Mouse (Mus musculus) forebrain, postnatal 0 days (tissue): ENCODE data around the gene Foxp4. TPM values are rescaled to one million over a fixed set of nuclear protein-coding genes. Genes with fewer than 3 reads are reported as not detected.

Experiments
- ATAC-seq: fragments of 200-750 bp; cut with Nextera tagmentation; 2 replicates; pipeline ENCODE4 v1.8.0; 2017; ENCODE audit warnings: mild to moderate bottlenecking, moderate library complexity
- DNase-seq: peaks from one replicate; pipeline ENCODE4 v3.0.0-alpha.2; 2015
- H3K27ac ChIP-seq: fragments of 300-500 bp; sonication (generic); 2 replicates; pipeline ENCODE4 v1.5.1; 2014; ENCODE audit warnings: low read depth, mild to moderate bottlenecking, antibody characterized with exemption, low read length, moderate library complexity, mixed read lengths
- H3K27me3 ChIP-seq: fragments of 300-500 bp; sonication (generic); 2 replicates; pipeline ENCODE4 v1.6.1; 2014; ENCODE audit warnings: mild to moderate bottlenecking, low read length, mixed read lengths; ENCODE audit not compliant: insufficient read depth
- H3K36me3 ChIP-seq: fragments of 300-500 bp; sonication (generic); 2 replicates; pipeline ENCODE4 v1.6.1; 2014; ENCODE audit warnings: mild to moderate bottlenecking, moderate library complexity; ENCODE audit not compliant: insufficient read depth
- H3K4me1 ChIP-seq: fragments of 300-500 bp; sonication (generic); 2 replicates; pipeline ENCODE4 v1.6.1; 2014; ENCODE audit warnings: antibody characterized with exemption; ENCODE audit not compliant: insufficient read depth
- H3K4me2 ChIP-seq: fragments of 300-500 bp; sonication (generic); 2 replicates; pipeline ENCODE4 v1.6.1; 2014; ENCODE audit warnings: low read depth, mild to moderate bottlenecking, moderate library complexity
- H3K4me3 ChIP-seq: fragments of 300-500 bp; sonication (generic); 2 replicates; pipeline ENCODE4 v1.5.1; 2014; ENCODE audit warnings: low read depth, low read length, mixed read lengths
- H3K9ac ChIP-seq: fragments of 300-500 bp; sonication (generic); 2 replicates; pipeline ENCODE4 v1.6.1; 2014; ENCODE audit warnings: mild to moderate bottlenecking
- H3K9me3 ChIP-seq: fragments of 300-500 bp; sonication (generic); 2 replicates; pipeline ENCODE4 v1.6.1; 2016; ENCODE audit warnings: low read length
- CTCF ChIP-seq: sonication (generic); IDR thresholded peaks from 2 replicates; pipeline ENCODE4 v1.5.1; 2016; ENCODE audit warnings: antibody characterized with exemption, control low read depth, low read depth
- WGBS: fragments of 180-500 bp; shearing (Covaris S2); extraction: QIAGEN DNeasy Blood & Tissue Kit; methylation state at CpG from one replicate; pipeline ENCODE4 v1.1.7; 2014; 5-methylcytosine and 5-hydroxymethylcytosine counted together
- polyA plus RNA-seq: library from polyadenylated mRNA; unstranded; fragments of >200 nt; fragmentation: Nextera tagmentation; extraction: Ambion mirVana; gene quantifications from 2 replicates; pipeline ENCODE4 v1.2.1, GENCODE M21; 2015
- total RNA-seq: library from RNA; depleted of rRNA; stranded (reverse); fragments of >200 nt; gene quantifications from 2 replicates; pipeline ENCODE4 v1.2.3, GENCODE M21; 2014

Gene Foxp4
- total and polyA plus RNA-seq, 2 experiments from 2014 or later: 56.4 to 108 TPM

DNA sequence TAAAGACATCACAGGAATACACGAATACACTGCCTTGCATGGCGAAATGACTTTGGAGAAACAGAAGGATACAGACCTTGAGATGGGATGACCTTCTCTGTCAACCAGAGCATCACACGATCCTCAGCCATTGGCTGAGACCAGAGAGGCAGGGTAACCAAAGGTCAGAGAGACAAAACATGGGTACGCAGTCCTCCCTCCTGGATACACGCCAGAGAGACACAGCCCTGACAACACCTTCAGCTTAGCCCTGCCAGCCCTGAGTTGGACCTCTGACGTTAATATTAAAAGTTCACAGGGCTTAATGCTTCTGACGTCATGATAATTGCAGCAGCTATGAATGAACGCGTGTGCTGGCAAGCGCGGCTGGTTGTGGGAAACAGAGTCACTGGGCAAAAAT, 78.8 kb downstream of the Foxp4 start:
- no peak for ATAC-seq
- no peak overlapping the region for H3K4me2 ChIP-seq
- no peak for TF ChIP-seq CTCF
- no peaks in the 10 kb centered on the region for H3K9me3 ChIP-seq
- no peaks in the 10 kb centered on the region for H3K27me3 ChIP-seq
- no peak overlapping the region for H3K27ac ChIP-seq
- DNase-seq: no peak
- H3K36me3 ChIP-seq: no peaks in the 10 kb centered on the region
- H3K4me1 ChIP-seq: no peaks in the 10 kb centered on the region
- no peak overlapping the region for H3K4me3 ChIP-seq
- 81% methylated on average over 11 of the region's 11 CpGs for WGBS
- no peak overlapping the region for H3K9ac ChIP-seq

DNA sequence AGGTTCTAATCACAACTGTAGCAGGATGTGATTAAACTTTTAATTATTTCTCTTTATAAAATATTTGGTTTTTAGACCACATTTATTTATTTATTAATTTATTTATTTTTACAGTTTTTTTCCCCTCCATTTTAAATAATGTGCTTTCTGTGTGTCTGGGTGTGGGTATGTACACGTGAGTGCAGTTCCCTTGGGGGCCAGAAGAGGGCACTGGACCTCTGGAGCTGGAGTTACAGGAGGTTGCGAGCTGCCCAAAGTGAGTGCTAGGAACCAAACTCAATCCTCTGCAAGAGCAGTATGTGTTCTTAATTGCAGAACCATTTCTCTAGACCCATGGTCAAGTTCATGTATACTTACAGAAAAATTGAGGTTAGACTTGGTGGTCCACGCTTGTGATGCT, 81.0 kb downstream of the Foxp4 start:
- DNase-seq (no peak), ATAC-seq (no peak)
- H3K4me1 ChIP-seq: no peaks in the 10 kb centered on the region
- peak; percentile 25; the same call in 1 of the 2 replicates for TF ChIP-seq CTCF
- H3K27me3 ChIP-seq: no peaks in the 10 kb centered on the region
- no peaks in the 10 kb centered on the region for H3K9me3 ChIP-seq
- H3K9ac ChIP-seq: no peak overlapping the region
- H3K36me3 ChIP-seq: no peaks in the 10 kb centered on the region
- no peak overlapping the region for H3K4me3 ChIP-seq
- H3K4me2 ChIP-seq: no peak overlapping the region
- 96% methylated on average over 3 of the region's 3 CpGs for WGBS
- H3K27ac ChIP-seq: no peak overlapping the region

DNA sequence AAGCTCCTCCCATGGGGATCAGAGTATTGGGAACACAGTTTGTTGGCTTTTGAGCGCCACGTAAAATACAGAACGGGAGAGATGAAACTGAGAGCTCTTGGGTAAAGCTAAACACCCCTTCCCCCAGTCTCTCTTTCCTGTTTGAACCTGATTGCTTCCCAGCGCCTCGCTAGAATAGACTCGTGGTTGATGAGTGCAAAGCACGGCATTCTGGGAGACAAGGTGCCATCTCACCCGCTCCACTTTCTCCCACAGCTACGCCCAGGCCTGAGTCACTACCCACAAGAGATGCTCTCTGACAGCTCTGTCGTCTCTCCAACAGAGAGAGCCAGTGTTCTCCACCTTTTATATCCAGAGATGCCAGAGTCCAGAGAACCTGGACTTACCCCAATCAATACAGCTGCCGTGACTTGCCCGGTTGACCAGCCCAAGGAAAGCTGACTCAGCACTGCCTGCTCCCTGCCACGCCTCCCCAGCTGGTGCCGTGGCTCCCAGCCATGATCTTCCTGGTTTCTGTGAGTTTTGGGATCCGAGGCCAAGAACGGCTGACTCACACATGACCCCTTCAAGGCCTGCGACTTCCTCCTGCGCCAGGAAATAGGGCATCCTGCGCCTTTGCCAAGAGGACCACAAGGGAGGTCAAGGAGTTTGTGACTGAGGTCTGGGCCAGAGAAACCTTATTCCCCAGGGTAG, 82.4 kb downstream of the Foxp4 start:
- WGBS: 77% methylated on average over 19 of the region's 19 CpGs
- no peaks in the 10 kb centered on the region for H3K27me3 ChIP-seq
- H3K9me3 ChIP-seq: no peaks in the 10 kb centered on the region
- no peak overlapping the region for H3K4me2 ChIP-seq
- no peak for DNase-seq
- no peaks in the 10 kb centered on the region for H3K4me1 ChIP-seq
- H3K4me3 ChIP-seq: no peak overlapping the region
- no peaks in the 10 kb centered on the region for H3K36me3 ChIP-seq
- ATAC-seq: peak; percentile 27; the same call in 1 of the 2 replicates
- H3K27ac ChIP-seq: no peak overlapping the region
- no peak overlapping the region for H3K9ac ChIP-seq
- no peak for TF ChIP-seq CTCF

DNA sequence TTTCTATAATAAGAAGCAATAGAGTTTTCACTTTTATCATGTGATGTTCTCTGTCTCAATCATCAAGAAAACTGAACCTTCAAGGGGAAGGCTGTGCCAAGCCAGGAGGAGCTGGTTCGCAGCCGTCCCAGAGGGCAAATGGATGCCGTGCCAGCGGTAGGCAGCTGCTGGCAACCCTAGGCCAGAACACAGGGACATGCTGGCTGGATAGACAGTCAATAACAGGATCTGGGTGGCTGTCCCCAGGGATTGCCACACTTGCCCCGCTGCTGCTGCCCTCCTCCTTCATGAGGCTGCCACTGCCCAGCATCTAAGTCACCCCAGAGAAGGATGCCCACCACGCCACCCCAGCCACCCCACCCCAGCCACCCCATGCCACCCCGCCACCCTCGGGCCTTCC, 82.9 kb downstream of the Foxp4 start:
- Histone ChIP-seq H3K4me2 (no peak overlapping the region), H3K4me3 (no peak overlapping the region), H3K9me3 (no peaks in the 10 kb centered on the region), H3K9ac (no peak overlapping the region), H3K27me3 (no peaks in the 10 kb centered on the region), H3K4me1 (no peaks in the 10 kb centered on the region), H3K27ac (no peak overlapping the region), H3K36me3 (no peaks in the 10 kb centered on the region)
- ATAC-seq (no peak), DNase-seq (no peak)
- WGBS: 87% methylated on average over 8 of the region's 8 CpGs
- no peak for TF ChIP-seq CTCF

DNA sequence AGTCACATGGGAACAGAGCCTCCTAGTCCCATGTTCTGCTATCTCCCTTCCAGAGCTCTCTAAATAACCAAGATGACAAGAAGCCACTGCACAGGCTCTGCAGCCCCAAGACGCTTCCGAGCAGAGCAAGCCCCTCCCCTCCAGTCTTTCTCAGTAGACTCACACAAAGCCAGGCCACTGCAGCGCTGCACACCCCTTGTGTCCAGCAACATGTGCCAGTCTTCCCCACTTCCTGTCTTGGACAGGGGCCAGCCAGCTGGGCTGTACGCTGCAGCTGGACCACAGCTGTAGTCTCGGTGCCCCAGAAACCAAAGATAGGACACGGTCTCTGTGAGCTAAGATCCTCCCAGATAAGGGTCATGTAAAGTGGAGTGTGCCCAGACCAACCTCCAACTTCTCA, 86.6 kb downstream of the Foxp4 start:
- peaks cover 25% of the 10 kb centered on the region for H3K27me3 ChIP-seq
- H3K9ac ChIP-seq: no peak overlapping the region
- H3K4me2 ChIP-seq: no peak overlapping the region
- H3K9me3 ChIP-seq: no peaks in the 10 kb centered on the region
- H3K4me1 ChIP-seq: no peaks in the 10 kb centered on the region
- H3K4me3 ChIP-seq: no peak overlapping the region
- TF ChIP-seq CTCF: no peak
- DNase-seq: no peak
- 39% methylated on average over 6 of the region's 6 CpGs for WGBS
- no peaks in the 10 kb centered on the region for H3K36me3 ChIP-seq
- no peak for ATAC-seq
- no peak overlapping the region for H3K27ac ChIP-seq

DNA sequence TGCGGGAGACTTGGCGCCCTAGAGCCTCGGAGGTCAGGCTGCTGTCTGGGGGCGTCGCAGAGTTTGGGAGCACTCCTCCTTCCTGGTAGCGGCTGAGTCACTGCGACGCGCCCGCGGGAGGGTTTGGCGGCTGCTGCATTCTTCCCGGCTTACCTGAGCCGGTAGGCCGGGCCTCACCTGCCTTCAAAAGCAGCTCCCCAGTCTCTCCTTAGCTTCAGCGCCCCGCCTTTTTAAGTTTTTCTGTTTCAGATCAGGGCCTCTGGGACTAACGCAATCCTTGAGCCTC, 90.0 kb downstream of the Foxp4 start, which contains the start of gene Mdfi:
TSS of gene Mdfi (minus strand) at position 210 of the 286 bp plus-strand sequence.
- H3K27ac ChIP-seq: no peak within 1 kb of the TSS
- H3K36me3 ChIP-seq: no peaks in the 10 kb centered on the region
- H3K4me2 ChIP-seq: peak within 1 kb of the TSS; percentile 98
- ATAC-seq (no peak), DNase-seq (no peak)
- WGBS: 13% methylated on average over 18 of the region's 18 CpGs
- no peak within 1 kb of the TSS for H3K9ac ChIP-seq
- no peaks in the 10 kb centered on the region for H3K9me3 ChIP-seq
- no peak for TF ChIP-seq CTCF
- H3K4me1 ChIP-seq: no peaks in the 10 kb centered on the region
- peaks cover 33% of the 10 kb centered on the region for H3K27me3 ChIP-seq
- H3K4me3 ChIP-seq: peak within 1 kb of the TSS; percentile 48

DNA sequence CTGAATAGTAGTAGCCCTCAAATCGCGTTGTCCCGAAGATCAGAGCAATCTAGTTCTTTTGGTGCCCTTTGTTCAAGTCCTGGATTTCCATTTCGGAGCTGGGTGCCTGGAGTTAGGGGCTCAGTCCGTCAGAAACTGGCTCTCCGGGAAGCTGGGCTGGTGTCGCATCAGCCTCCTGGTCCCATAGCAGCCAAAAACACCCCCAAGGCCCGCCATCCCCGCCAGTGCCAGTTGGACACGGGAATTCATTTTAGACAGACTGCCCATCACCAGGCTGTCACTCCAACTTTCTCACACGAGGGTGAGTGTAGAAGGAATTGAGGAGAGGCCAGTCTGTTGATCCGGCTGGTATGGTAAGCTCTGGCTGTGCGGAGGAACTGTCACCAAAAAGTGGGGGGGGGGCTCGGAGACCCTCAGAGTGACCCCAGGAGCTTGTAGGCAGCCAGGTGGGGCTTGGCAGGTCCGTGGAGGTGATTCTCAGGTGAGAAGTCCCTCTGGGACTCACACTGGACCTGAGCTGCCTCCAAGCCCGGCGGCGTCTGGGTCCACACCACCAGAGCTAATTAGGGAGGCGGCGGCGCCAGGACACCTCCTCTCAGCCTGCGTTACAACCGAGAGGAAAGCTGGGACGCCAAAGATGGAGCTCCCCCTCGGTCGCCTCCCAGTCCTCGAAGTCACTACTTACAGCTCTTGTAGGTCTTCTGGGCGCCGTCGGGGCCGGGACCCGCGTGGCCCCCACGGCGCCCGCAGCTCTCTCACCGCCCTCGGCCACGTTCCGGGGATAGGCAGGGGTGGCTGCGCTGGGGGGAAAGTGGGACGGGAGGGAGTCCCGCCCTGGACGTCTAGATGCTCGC, 90.6 kb downstream of the Foxp4 start:
- Histone ChIP-seq H3K9me3 (no peaks in the 10 kb centered on the region), H3K4me3 (peak overlapping the region; percentile 48), H3K4me2 (peak overlapping the region; percentile 98), H3K27ac (no peak overlapping the region), H3K36me3 (no peaks in the 10 kb centered on the region), H3K27me3 (peaks cover 33% of the 10 kb centered on the region), H3K9ac (no peak overlapping the region), H3K4me1 (no peaks in the 10 kb centered on the region)
- WGBS: 4% methylated on average over 45 of the region's 45 CpGs
- no peak for ATAC-seq
- no peak for TF ChIP-seq CTCF
- no peak for DNase-seq
